Mouse (Mus musculus): ENCODE data around the gene Rtn1.

Rtn1 gene

DNA sequence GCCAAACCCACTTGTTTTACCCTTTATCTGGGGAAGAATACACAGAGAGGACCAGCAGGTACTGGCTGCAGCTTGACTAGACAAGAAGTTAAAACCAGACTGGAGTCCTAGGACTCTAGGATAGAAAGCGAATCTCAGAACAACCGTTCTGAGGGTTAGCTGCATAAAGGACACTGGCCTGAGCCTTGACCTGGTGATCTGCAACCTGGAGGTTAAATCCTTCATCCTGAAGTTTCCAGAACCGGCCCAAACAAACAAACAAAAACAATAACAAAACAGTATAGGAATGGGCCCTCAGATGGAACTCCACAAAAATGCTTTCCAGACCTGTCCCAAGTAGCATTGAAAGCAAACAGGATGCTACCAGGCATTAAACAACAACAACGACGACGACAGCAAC is at the start of gene Rtn1:
Gene Rtn1, minus strand, starts transcription at position 101 of the 400 bp plus-strand sequence.
- DNase-seq (ENCODE audit: low spot score in 2 of 2), result no peak

DNA sequence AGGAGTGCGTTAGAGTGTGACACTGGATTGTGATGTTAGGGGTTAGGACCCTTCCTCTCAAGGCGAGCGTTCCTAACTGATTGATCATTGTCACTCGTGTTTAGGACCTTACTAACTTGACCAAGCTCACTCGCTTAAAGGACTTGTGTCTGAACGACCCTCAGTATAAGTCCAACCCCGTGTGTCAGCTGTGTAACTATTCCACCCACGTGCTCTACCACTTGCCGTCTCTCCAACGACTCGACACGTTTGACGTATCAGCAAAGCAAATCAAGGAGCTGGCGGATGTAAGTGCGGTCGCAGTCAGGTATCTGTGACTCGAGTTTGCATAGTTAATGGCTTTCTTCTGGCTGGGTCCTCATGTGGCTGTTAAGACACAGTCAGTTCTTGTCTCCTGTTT is 45.1 kb upstream of the Rtn1 start:
- no peak for DNase-seq (ENCODE audit: low spot score in 2 of 2)

DNA sequence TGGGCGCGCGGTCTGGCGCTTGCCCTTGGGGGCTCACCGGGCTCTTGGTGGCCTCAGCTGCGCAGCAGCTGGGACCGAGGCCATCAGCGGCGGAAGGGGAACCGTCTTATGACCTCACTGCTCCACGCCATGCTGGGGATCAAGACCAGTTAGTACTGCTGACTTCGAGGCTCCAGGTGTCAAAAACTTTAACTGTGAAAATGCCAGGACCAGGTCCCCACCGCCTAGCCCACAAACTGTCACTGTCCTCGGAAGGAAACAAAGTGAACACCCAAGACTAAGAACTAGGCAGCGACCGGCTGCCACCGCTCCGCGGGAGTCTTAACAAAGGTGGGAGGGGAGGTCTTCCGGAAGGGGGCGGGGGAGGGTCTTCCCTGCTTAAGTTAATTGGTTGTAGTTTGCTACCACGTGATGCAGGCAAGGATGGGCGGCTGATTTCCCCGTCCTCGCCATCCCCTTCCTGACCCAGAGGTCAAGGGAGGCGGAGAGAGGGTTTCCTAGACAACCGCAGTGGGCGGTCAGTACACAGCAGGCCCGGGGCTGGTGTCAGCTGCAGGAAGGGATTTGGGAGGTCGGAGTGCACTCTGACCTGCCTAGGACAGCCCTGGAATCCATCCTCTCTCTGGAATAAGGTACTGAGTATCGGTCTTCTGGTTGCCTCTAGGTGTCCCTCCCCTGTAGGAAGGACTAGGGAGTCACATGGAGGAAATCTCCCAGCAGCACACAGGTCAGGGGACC is 33.2 kb upstream of the Rtn1 start, which contains the start of gene Lrrc9:
Gene Lrrc9, plus strand, starts transcription at position 28 of the 738 bp plus-strand sequence.
- DNase-seq (ENCODE audit: low spot score in 2 of 2), result peak; percentile 25 to 42

DNA sequence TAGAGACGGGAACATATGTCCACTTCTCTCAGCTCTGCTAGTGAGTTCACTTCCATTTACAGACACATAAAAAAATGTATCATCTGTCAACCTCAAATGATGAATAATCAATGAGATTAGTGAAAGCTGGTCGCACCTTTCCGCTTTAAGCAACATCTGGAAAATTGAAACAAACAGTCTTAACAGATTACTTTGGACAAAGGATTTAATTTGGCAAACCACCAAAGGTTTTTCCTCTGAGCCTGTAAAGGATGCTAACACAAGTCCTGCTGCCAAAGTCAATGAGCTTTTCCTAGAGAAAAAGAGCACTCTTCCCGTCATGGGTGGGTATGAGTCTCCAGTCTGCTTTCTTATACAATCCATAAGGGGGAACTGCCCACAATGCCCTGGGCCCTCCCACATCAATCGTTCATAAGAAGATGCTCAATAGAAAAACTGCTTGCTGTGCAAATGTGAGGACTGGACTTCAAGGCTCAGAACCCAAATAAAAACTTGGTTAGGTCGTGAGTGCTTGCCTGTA is 30.2 kb upstream of the Rtn1 start:
- no peak for DNase-seq (ENCODE audit: low spot score in 2 of 2)

DNA sequence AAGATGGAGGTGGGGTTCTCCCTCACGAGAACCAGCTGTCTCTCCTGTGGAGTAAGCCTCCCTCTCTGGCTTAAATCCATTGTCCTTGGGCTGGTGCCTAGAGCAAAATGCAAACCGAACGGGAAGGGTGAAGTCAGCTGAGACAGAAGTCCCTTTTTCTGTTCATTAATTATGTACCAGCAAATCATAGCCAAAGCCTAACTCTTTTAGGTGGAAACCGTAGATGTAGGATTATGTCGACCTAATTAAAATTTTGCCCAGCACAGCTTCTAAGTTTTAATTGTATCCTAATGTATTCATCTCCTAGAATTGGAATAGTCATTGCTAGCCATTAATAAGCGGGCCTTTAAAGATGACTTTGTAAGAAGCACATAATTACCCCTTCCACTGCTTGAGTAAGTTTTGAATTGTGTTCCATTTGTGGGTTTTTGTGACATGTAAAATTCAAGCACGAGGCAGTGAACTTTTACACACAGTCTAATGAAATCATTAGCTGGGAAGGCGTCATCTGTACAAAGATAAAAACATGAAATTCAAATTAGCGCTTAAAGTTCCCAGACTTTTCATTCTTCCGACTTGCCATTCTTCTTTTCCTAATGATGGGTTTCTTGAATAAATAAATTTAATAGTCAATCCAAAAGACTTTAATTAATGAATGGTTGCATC is 29.0 kb upstream of the Rtn1 start:
- no peak for DNase-seq (ENCODE audit: low spot score in 2 of 2)

DNA sequence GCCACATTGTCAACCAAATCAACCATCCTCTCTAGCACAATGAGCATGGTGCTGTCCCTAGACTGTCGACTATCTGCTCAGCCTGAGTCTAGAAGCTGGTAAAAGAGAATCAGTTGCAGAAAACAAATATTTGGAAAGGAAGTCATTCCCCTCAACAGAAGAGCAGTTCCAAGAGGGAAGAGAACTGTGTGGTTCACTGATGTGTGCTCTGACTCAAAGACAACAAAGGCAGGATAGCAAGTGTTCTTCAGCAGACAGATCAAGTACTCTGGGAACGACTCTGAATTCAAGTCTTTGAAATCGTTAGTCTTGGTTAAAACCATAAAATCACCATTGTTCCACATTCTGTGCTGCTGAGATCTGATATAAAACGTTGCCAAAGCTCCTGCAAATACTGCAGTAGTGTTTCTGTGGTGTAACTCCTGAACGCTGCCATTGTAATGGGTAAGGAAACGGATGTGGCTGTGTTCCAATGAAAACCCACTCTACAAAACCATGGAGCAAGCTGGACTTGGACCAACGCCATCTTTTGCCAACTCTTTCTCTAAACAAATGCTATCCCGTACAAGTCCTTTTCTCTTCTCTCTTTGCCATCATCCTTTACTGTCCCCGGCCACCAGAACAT is 24.5 kb upstream of the Rtn1 start:
- DNase-seq (ENCODE audit: low spot score in 2 of 2), result no peak

DNA sequence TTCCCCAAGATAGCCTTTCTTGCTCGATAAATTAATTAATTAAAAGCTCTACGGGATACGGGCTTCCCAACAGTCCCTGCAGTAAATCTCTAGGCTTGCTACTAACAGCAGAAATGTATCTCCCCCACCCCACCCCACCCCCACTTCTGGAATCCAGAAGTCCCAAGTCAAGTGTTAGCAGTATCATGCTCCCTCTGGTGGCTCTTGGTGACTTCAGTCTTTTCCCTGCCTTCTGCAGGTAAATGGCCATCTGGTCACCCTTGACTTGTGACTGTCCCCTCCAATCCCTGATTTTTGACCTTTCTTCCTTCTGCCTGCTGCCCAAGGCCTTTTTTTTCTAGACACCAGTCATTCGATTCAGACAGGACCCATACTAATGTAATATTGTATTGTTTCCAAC is 23.4 kb upstream of the Rtn1 start:
- DNase-seq (ENCODE audit: low spot score in 2 of 2), result no peak

DNA sequence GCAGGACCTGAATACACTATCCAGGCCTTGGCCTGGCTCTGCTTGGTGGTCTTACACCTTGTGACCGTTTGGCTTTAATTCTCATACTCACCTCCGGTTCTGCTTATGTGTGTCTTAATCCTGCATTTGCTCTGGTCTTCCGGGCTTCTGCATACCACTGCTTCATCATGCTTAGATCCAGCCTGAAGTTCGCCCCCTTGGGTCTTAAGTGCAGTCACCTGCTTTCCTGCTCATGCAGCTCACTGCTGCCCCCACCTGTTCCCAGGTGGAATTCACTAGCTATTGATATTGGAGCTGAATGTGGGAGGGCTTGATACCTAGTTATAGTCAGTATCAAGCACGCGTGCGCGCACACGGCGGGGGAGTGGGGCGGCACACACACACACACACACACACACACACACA is 18.9 kb upstream of the Rtn1 start:
- peak; percentile 63 to 86 for DNase-seq (ENCODE audit: low spot score in 2 of 2)

DNA sequence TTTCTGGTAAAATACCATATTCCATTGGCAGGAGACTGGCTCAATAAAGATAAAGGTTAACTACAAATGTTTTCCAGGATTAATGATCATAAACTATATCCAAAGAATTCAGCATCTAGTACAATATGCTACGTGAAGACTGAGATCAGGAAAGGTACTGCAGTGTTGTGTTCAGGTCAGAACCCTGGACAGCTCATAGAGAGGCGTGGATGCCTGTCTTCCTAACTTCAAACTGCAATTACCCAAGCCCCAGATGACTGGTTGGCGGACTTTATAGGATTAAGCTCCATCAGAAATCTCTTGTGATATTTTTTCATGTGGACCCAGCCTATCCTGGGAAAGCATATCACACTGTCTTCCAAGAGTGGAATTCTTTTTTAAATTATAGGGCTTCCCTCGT is 13.8 kb upstream of the Rtn1 start:
- no peak for DNase-seq (ENCODE audit: low spot score in 2 of 2)

DNA sequence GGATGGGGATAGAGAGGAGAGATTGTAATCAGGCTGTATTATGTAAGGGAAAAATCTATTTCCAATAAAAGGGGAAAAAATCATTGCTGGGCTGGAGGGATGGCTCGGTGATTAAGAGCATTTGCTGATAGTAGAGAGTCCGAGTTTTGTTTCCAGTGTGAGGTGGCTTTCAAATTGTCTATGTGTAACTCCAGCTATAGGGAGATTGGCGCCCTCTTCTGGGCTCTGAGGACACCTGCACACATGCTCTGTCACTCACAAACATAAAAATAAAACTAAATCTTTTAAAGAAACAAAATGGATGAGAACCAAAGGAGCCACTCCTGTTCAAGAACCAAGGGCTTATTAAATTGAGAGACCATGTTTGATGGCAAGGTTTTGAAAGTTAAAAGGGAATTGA is 8.9 kb upstream of the Rtn1 start:
- peak in 1 of 2 experiments; percentile 33 for DNase-seq (ENCODE audit: low spot score in 2 of 2)

DNA sequence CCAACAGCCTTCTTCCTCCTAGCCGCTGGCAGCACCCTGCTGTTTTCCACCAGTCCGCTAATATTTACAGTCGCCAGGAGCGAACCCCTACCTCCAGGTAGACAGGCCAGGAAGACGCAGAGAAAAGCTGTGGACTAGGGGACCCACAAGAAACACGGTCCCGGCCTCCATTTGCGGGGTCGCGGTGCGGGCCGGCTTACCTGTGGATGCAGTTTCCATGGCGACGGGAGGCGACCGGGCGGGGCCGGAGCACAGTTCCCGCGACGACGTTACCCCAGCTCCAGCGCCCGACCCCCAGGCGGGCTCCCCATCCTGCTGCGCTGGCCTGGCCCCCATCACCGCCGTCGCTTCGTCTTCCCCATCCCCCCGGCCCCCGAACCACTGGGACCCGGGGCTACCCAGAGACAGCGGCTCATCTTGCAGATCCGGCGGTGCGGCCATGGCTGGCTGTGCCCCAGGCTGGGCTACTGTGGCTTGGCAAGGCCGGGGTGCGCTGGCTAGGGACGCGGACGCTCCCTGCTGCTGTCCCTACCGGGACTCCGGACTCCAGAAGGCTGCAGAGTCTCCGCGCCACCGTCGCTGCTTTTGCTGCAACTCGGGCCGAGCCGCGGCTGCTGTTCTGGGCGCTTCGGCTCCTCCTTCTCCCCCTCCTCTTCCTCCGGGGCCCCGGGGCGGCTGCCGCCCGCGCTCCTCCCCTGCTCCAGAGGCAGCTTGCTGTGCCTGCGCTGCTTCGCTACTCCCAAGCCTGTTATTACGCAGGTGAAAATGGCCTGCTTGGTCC is 553 bp downstream of the Rtn1 start:
- DNase-seq (ENCODE audit: low spot score in 2 of 2), result peak in 1 of 2 experiments; percentile 74

DNA sequence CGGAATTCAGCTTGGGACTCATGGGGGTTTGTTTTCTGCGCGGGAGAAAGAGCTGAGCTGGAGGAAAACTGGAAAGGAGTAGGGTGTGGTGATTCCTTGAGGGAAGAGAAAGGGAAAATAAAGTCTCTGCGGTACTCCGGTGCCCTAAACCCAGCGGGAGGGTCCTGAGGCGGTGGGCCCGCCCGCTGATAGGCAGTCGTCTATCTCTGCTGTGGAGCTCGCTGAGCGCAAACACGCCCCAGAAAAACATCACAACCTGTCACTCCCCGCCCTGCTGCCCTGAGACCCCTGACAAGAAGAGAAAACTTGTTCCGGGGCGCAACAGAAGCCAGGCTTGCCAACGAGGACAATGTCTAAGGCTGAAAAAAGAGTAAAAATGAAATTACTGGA is 1.1 kb downstream of the Rtn1 start:
- no peak for DNase-seq (ENCODE audit: low spot score in 2 of 2)

DNA sequence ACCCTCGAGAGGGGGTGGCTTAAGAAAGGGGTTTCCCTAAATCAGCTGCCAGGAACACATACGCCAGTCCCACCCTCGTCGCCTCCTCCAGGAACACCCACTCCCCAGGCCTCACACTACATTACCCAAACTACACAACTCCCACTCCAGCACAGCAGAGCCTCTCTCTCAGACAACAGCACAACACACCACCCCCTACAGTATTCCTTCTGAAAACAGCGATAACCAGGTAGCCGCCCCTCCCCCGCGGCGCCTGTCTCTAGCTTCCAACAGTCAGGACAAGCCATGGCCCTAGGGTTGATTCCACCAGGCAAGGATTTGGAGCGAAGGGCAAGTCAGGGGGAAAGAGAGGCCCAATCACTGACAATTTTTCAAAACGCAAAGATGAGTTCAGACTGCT is 1.7 kb downstream of the Rtn1 start:
- peak in 1 of 2 experiments; percentile 41 for DNase-seq (ENCODE audit: low spot score in 2 of 2)

DNA sequence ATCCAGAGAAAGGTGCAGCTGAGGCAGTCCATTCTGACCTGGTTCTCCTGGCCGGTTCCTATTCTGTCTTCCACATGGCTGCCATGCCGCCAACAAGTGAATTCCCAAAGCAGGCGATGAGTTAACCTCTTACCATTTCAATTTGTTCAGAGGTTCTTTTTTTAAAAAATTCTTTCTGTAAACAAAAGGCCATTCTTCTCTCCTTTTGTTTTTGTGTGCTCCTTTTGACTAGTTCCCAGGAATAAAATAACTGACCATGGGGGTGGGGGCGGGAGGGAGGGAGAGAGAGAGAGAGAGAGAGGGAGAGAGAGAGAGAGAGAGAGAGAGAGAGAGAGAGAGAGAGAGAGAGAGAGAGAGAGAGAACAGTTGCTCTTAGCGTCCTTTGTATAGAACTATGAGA is 3.8 kb downstream of the Rtn1 start:
- DNase-seq (ENCODE audit: low spot score in 2 of 2), result no peak

DNA sequence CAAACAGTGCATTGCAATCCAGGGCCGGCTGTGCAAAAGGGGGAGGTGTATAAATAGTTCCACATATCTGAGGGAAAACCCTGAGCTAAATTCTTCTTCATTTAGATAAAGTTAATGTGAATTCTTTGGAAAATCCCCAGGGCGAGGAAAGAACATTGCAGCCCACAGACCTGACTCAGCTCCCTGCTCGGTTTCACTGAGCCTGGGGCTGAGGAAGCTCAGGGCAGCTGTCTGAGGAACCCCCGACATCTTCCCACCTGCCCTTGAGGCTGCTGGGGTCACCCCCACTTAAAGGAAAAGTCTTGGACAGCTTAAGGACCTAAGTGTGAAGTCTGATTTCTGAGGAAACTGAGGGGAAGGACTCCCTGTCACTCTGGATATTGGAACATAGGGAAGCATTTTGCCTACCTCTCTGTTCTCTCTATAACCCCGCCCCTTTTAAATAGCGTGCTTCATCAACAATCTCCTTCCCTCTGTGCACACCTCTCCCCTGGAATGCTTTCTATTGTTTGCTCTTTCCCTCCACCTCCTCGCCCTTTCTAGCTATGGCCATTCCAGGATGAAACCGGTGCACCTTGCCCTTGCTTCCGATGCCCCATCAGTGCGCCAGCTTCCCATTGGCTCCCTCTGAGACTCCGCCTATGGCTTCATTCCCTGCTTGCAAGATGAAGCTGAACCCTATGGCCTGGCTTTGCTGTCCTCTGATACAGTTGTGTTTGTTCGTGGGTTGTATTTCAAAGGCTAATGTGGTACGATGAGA is 15.6 kb downstream of the Rtn1 start:
- DNase-seq (ENCODE audit: low spot score in 2 of 2), result peak in 1 of 2 experiments; percentile 56

DNA sequence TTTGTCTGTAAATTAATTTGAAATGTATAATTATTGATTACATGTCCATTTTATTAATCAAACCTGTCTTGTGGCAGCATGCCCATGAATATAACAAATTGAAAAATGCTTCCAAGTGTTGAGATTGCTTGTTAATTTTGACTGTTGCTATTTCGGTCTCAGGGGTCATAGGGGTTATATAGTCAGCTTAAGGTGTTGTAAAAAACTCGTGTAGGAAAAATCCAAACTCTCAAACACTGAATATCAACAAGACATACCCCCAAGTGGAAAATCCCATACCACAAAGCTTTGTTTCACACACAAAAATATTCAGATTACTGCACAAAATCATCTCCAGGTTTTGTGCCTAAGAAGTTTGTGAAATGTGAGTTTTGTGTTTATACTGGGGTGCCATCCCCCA is 18.5 kb downstream of the Rtn1 start:
- no peak for DNase-seq (ENCODE audit: low spot score in 2 of 2)

DNA sequence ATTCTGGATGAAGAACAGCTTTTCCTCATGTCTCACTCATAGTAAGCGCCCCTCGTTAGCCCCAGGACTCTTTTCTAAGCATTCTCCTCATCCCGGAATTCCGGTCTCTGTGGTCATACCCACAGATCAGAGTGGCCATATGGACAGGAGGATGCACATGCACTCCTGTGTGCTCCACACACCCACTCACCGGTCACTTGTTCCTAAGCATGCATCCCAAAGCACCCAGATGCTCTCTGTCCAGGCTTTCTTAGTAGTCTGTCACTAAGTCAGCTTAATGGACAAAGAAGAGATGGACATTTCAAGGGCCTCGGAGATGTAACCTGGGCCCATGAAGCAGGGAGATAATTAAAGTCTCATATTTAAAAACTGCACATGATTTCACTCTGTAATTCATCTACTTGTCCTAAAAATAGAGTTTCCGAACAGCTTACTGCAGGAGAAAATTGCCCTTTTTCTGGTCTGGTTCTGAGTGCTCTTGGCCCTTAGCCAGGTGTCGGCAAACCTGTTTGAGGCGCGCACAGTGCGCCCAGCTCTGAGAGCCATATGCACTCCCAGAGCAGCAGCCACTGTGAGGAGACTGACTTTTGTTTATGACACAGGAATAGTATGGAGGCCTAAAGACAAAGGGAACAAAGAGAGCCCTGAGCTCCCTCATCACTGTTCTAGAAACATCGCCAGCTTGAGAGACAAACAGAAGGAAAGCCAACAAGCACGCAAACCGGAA is 19.3 kb downstream of the Rtn1 start:
- no peak for DNase-seq (ENCODE audit: low spot score in 2 of 2)

DNA sequence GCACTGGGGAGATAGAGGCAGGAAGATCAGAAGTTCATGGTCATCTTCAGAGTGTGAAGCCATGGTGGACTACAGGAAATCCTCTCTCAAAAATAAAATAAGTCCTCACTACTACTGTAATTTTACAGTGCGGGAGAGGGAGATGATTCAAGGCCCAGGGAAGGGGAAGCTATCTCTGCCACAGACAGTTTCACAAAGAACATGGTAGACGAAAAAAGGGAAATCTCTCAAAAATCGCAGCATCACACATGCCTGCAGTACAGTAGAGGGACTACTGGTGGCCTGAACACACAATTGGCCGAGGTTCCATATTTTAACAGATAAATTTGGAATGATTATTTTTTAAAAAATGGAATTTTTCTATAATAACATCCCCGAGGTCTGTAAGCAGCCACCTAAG is 20.0 kb downstream of the Rtn1 start:
- no peak for DNase-seq (ENCODE audit: low spot score in 2 of 2)

DNA sequence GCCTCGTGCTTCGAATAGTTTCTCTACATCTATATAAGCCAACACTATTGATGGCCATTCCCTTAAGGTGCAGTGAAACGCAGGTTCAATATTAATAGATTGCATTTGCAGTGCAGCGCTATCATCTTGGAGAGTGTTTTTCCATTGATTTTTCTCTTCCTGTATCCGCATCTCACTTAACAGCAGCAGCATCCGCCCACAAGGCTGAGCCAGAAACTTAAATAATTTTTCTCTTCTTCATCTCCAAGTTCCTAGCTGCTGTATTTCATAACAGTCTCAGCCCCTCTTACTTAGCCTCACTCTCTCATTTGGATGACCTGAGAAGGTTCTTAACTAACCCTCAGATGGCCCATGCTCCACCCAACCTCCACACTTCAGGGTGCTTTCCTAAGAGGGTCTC is 20.7 kb downstream of the Rtn1 start:
- DNase-seq (ENCODE audit: low spot score in 2 of 2), result no peak

DNA sequence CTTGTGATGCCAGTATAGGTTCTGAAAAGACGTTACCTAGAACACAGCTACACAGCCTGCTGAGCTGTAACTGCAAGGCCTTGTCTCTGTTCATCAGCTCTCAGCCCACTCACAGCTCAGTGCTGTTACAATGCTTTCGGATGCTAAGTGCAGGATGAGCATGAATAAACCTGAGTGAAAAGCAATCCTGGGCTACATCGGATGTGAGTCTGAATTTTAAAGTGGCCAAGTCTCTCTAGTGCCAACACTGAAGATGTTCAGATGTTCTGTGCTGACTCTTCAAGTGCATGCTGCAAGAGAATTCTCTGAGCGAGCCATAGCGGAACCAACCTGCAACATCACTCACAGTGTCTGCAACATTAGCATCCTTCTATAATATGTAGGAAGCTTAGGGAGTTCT is 32.5 kb downstream of the Rtn1 start:
- DNase-seq (ENCODE audit: low spot score in 2 of 2), result peak in 1 of 2 experiments; percentile 32

DNA sequence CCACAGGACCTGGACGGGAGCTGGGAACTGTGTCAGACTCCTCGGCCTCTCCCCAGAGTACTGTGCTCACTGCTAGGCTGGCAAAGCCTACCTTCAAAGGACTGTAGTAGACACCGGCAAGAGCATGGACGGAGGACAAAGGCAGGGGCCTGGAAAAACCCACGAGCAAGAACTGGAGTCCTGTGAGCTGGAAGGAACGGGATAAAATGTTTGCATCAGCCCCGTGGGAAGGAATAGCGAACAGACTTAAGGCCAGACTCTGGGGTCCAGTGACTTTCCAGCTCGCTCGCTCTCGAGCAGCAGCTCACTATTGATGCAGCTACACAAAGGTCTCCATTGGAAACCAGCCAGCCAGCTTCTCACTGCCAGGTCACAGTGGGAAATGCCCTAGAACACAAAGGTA is 34.0 kb downstream of the Rtn1 start:
- DNase-seq (ENCODE audit: low spot score in 2 of 2), result no peak
